Mouse (Mus musculus): ENCODE measurements around the gene Ccdc38. TPM values are rescaled to one million over a fixed set of nuclear protein-coding genes. Genes with fewer than 3 reads are reported as not detected.

The Ccdc38 gene
- polyA plus RNA-seq, 1 experiment from 2014 or later: 0.34 TPM

DNA sequence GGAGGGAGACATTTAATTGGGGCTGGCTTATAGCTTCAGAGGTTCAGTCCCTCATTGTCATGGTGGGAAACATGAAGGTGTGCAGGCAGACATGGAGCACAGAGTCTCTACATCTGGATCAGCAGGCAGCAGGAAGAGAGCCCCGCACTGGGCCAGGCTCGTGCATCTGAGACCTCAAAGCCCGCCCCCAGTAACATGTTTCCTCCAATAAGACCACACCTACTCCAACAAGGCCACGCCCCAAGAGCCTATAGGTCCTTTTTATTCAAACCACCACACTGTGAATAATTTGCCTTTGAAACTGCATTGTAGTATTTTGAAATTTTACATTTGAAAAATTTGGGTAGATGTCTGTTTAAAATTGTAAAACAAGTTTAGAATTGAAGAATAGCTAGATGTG is 91.7 kb downstream of the Ccdc38 start:
- 73% methylated on average over 4 of the region's 4 CpGs for WGBS

DNA sequence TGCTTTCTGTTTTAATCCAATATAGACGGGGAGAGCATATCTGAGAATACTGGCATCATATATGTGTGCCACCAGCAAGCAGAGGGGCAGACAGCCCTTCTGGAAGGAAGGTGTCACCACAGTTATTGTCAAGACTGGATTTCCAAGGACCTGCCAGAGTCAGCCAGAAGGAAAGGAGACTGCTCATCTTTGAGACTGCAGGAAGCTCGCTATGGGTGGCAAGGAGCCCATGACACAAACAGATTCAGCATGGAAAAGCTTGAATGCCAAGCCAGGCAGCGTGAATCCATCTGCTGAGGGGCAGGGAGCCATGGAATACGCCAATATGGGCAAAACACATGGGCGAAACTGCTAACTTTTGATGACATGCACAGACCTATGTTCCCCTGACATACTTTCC is 93.1 kb downstream of the Ccdc38 start:
- no peak for ATAC-seq (ENCODE audit: low FRiP score, low TSS enrichment)
- 82% methylated on average over 5 of the region's 5 CpGs for WGBS

More for the DNA sequence above, 91.7 kb downstream of the Ccdc38 start:
- Histone ChIP-seq H3K9me3 (ENCODE audit: control insufficient read depth, low read length) (no peaks in the 10 kb centered on the region), H3K9ac (replicated peaks; ENCODE audit: low read length) (no peak overlapping the region), H3K4me3 (replicated peaks; ENCODE audit: low read depth, low read length) (no peak overlapping the region), H3K4me1 (ENCODE audit: control insufficient read depth, insufficient read depth, low read length) (no peaks in the 10 kb centered on the region), H3K4me2 (ENCODE audit: low read length) (no peak overlapping the region), H3K27ac (replicated peaks; ENCODE audit: low read depth, low read length) (no peak overlapping the region), H3K27me3 (ENCODE audit: control insufficient read depth, insufficient read depth, low read length) (no peaks in the 10 kb centered on the region), H3K36me3 (ENCODE audit: control insufficient read depth, insufficient read depth, low read length) (no peaks in the 10 kb centered on the region)
- no peak for ATAC-seq (ENCODE audit: low FRiP score, low TSS enrichment)
- no peak for DNase-seq

More for the DNA sequence above, 93.1 kb downstream of the Ccdc38 start:
- Histone ChIP-seq H3K27ac (replicated peaks; ENCODE audit: low read depth, low read length) (no peak overlapping the region), H3K9me3 (ENCODE audit: control insufficient read depth, low read length) (no peaks in the 10 kb centered on the region), H3K27me3 (ENCODE audit: control insufficient read depth, insufficient read depth, low read length) (no peaks in the 10 kb centered on the region), H3K4me3 (replicated peaks; ENCODE audit: low read depth, low read length) (no peak overlapping the region), H3K4me2 (ENCODE audit: low read length) (no peak overlapping the region), H3K36me3 (ENCODE audit: control insufficient read depth, insufficient read depth, low read length) (no peaks in the 10 kb centered on the region), H3K4me1 (ENCODE audit: control insufficient read depth, insufficient read depth, low read length) (no peaks in the 10 kb centered on the region), H3K9ac (replicated peaks; ENCODE audit: low read length) (no peak overlapping the region)
- DNase-seq: no peak

Other genes with a start within 250 kb of the Ccdc38 start
- 4.4 and 8.8 TPM in 2 replicates for gene Elk3, start 229.5 kb upstream of the Ccdc38 start, polyA plus RNA-seq (2014; fragmentation: Nextera tagmentation; extraction: Ambion mirVana)
- gene Lta4h, start 87.2 kb upstream of the Ccdc38 start, polyA plus RNA-seq (2014; fragmentation: Nextera tagmentation; extraction: Ambion mirVana): 73.0 and 99.3 TPM in 2 replicates
- 0.27 TPM in 1 of 2 replicates, not detected in the other for gene Hal, start 51.9 kb upstream of the Ccdc38 start, polyA plus RNA-seq (2014; fragmentation: Nextera tagmentation; extraction: Ambion mirVana)
- gene Amdhd1, start 599 bp upstream of the Ccdc38 start, polyA plus RNA-seq (2014; fragmentation: Nextera tagmentation; extraction: Ambion mirVana): not detected in 2 replicates
- 75.9 and 87.0 TPM in 2 replicates for gene Snrpf, start 49.1 kb downstream of the Ccdc38 start, polyA plus RNA-seq (2014; fragmentation: Nextera tagmentation; extraction: Ambion mirVana)
- 0.86 and 2.0 TPM in 2 replicates for gene Ntn4, start 100.0 kb downstream of the Ccdc38 start, polyA plus RNA-seq (2014; fragmentation: Nextera tagmentation; extraction: Ambion mirVana)